Mouse (Mus musculus): ENCODE data around the gene Olfr945.

Olfr945 gene

DNA sequence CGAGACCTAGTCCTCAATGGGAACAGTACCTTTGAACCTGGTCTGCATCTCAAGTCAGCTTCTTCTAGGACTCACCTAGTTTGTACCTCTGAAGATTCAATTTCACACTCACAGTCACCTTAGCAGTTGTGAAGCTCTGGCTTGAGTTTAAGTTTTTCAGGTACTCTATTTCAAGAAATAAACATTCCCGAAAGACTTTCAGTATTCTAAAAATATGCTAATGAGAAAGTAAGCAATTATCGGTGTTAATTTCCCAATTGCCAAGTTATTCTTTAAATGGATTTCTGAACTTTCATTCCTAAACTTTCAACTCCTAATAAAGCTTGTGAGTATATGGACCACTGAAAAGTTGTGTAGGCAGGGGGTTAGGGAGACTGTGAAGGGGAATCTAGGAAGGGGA, at the start of gene Olfr945:
Olfr945 (minus strand) TSS at position 101 of the 400 bp plus-strand sequence.
- no peak for DNase-seq

DNA sequence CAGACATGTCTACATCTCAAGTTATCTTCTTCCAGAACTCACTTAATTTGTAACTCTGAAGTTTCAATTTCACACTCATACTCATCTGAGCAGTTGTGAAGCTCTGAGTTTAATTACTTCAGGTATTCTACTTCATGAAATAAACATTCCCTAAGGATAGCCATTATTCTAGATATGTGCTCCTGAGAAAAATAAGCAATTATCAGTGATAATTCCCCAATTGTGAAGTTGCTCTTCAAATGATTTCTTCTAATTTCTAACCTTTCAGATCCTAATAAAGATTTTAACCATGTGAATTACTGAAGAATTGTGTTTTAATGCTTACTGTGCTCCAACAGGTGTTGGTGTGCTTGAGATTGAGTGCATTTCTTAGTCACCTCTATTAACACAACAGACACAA, 49.3 kb upstream of the Olfr945 start, which contains the start of gene Olfr948:
Olfr948 (minus strand) TSS at position 101 of the 400 bp plus-strand sequence.
- DNase-seq: no peak

DNA sequence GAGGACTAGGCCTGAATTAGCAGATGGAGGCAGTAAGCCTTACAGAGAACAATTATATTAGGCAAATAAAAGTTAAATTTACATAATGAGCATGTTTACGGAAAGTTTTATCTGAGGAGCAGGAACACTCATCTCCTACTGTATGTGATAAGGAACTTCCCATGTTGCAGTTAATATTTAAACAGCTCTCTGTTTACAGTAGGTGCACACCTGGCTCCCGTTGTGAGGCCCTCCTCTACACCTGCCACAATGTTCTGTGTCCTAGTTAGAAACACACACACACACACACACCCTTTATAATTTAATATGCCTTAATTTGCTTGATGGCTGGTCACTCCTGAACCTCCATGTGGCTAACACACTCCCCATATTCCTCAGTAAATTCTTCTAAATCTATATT, 10.5 kb upstream of the Olfr945 start:
- DNase-seq: no peak

DNA sequence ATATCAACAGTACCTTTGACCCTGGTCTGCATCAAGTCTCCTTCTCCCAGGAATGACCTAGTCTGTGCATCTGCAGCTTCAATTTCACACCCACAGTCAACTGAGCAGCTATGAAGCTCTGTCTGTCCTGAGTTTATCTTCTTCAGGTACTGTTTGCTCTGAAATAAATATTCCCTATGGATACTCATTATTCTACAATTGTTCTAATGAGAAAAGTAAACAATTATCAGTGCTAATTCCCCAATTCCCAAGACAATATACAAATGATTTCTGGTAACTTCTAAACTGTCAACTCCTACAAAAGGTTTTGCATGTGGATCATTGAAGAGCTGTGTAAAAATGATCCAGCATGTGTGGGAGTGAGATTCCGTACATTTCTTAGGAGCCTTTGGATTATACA, 26.7 kb downstream of the Olfr945 start, which contains the start of gene Olfr1537:
Olfr1537 (minus strand) TSS at position 101 of the 400 bp plus-strand sequence.
- no peak for DNase-seq
